Mouse (Mus musculus): Measurements from ENCODE around the gene Tubb4b. TPM values are rescaled to one million over a fixed set of nuclear protein-coding genes. Genes with fewer than 3 reads are reported as not detected.

Tubb4b gene
- polyA plus RNA-seq, 1 experiment = 2,638 TPM

GRCm38 (mm10) chr2:25213266-25213865 lies 11.1 kb downstream of the Tubb4b start:
- Histone ChIP-seq H3K4me1 (ENCODE audit: control insufficient read depth, insufficient read depth, low read length) (peaks cover 2% of the 10 kb centered on the region), H3K36me3 (ENCODE audit: control insufficient read depth, insufficient read depth, low read length) (no peaks in the 10 kb centered on the region), H3K27ac (ENCODE audit: control insufficient read depth, insufficient read depth, low read depth, low read length) (peak overlapping the region; percentile 15), H3K27me3 (ENCODE audit: control insufficient read depth, insufficient read depth, low read length) (no peaks in the 10 kb centered on the region), H3K4me3 (ENCODE audit: control insufficient read depth, low read depth, low read length) (peak overlapping the region; percentile 98)
- TF ChIP-seq POLR2A (IDR thresholded peaks at IDR 0.05; ENCODE audit: control insufficient read depth, low read depth, low read length) (no peak), CTCF (IDR thresholded peaks at IDR 0.05; ENCODE audit: control insufficient read depth, insufficient read depth, insufficient replicate concordance, low read depth, low read length) (no peak)

DNA sequence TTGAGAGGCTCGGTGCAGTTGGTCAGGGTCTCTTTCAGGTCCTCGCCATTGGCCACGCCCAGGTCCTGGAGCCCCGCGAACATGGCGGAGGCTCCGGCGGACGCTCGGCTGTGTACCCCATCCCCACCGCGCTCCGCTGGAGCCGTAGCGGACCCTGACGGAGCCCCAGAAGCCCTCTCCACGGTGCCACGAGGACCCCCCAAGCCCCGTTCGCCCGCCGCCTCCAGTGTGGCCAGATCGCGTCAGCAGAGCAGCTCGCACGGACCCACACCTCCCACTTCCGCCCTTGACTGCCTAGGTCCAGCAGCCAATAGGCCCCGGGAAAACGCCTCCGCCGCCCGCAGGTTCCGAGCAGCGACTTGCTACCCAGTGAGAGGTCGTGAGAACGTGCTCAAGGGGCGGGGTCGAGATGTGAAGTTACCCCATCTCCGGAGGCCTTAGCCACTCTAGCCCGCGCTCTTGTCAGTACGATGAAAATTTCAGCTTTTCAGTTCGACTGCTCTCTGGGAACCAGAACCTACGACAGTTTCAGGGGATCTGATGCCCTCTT lies 13.3 kb downstream of the Tubb4b start, which contains the start of gene Nelfb:
TSS of gene Nelfb (minus strand) at position 369 of the 550 bp plus-strand sequence.
- Histone ChIP-seq H3K27me3 (ENCODE audit: control insufficient read depth, insufficient read depth, low read length) (no peaks in the 10 kb centered on the region), H3K4me1 (ENCODE audit: control insufficient read depth, insufficient read depth, low read length) (peaks cover 2% of the 10 kb centered on the region), H3K27ac (ENCODE audit: control insufficient read depth, insufficient read depth, low read depth, low read length) (peak within 1 kb of the TSS; percentile 91), H3K4me3 (ENCODE audit: control insufficient read depth, low read depth, low read length) (peak within 1 kb of the TSS; percentile 98), H3K36me3 (ENCODE audit: control insufficient read depth, insufficient read depth, low read length) (no peaks in the 10 kb centered on the region)
- no peak for TF ChIP-seq CTCF (IDR thresholded peaks at IDR 0.05; ENCODE audit: control insufficient read depth, insufficient read depth, insufficient replicate concordance, low read depth, low read length)
- peak; percentile 81 for TF ChIP-seq POLR2A (IDR thresholded peaks at IDR 0.05; ENCODE audit: control insufficient read depth, low read depth, low read length)

DNA sequence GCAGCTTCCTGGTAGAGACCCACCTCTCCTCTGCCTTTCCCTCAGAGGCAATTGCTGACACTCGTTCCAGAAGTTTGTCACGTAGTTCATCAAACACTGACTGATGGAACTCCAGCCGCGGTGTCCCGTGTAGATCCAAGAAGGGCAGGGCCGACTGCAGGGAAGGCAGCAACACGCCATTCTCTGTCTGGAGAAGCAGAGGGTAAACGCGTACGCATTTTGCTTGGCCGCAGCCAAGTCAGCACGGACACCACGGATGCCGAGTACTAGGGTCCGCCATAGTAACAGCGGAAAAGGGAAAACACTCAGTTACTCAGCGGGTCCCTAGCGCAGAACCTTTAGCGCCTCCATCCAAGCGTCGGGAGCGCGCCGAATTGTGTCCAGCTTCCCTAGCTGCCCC lies 13.8 kb downstream of the Tubb4b start:
- H3K27me3 ChIP-seq (ENCODE audit: control insufficient read depth, insufficient read depth, low read length) = no peaks in the 10 kb centered on the region
- peak overlapping the region; percentile 98 for H3K4me3 ChIP-seq (ENCODE audit: control insufficient read depth, low read depth, low read length)
- H3K4me1 ChIP-seq (ENCODE audit: control insufficient read depth, insufficient read depth, low read length) = peaks cover 2% of the 10 kb centered on the region
- no peaks in the 10 kb centered on the region for H3K36me3 ChIP-seq (ENCODE audit: control insufficient read depth, insufficient read depth, low read length)
- TF ChIP-seq CTCF (IDR thresholded peaks at IDR 0.05; ENCODE audit: control insufficient read depth, insufficient read depth, insufficient replicate concordance, low read depth, low read length) = no peak
- TF ChIP-seq POLR2A (IDR thresholded peaks at IDR 0.05; ENCODE audit: control insufficient read depth, low read depth, low read length) = no peak
- H3K27ac ChIP-seq (ENCODE audit: control insufficient read depth, insufficient read depth, low read depth, low read length) = peak overlapping the region; percentile 91

DNA sequence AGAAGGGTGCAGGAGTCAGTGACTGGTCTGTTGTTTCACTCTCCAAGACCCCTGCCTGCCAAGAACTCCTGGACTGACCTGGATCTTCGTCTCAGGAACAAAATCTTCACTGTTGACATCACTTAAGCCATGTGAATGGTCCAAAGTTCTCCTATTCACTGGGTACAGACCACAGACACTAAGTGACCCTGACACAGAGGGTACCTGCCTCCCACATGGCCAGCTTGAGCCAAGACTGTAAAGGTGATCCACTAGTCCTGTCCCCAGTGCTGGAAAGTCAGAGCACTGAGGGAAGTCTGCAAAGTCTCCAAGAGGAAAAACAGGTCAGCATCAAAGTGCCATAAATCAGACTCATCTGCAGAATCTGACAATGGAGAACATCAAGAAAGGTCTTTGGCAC lies 16.9 kb downstream of the Tubb4b start:
- Histone ChIP-seq H3K36me3 (ENCODE audit: control insufficient read depth, insufficient read depth, low read length) (no peaks in the 10 kb centered on the region; the same call in 1 of the 2 replicates), H3K27me3 (ENCODE audit: control insufficient read depth, insufficient read depth, low read length) (no peaks in the 10 kb centered on the region), H3K27ac (ENCODE audit: control insufficient read depth, insufficient read depth, low read depth, low read length) (no peak overlapping the region), H3K4me1 (ENCODE audit: control insufficient read depth, insufficient read depth, low read length) (peaks cover 2% of the 10 kb centered on the region; the same call in 1 of the 2 replicates), H3K4me3 (ENCODE audit: control insufficient read depth, low read depth, low read length) (no peak overlapping the region)
- no peak for TF ChIP-seq CTCF (IDR thresholded peaks at IDR 0.05; ENCODE audit: control insufficient read depth, insufficient read depth, insufficient replicate concordance, low read depth, low read length)
- no peak for TF ChIP-seq POLR2A (IDR thresholded peaks at IDR 0.05; ENCODE audit: control insufficient read depth, low read depth, low read length)

DNA sequence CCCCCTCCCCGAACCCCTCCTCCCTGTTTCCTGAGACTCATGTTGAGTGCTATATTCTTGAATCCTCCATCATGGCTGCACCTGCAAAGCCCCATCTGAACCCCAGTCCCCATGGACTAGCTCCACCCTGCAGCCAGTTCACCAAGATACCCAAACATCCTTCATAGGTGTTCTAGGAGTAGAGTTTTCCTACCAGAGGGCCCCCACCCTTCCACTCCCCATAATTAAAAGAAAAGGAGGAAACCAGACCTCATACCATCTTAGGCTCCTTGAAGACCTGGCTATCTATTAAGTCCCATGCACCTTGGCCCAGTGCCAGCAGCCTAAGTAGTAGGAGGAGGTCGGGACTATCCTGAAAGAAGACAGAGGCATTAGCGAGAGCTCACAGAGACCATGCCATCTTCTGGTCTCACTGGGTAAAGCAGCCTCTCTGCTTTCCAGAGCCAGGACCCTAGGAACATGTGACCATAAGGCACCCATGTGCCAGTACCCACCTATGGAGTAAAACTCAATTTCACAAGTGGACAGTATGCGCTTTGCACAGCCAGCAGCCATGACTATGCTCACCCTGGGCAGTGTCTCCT lies 20.8 kb downstream of the Tubb4b start:
- Histone ChIP-seq H3K36me3 (ENCODE audit: control insufficient read depth, insufficient read depth, low read length) (peaks cover 1% of the 10 kb centered on the region), H3K27me3 (ENCODE audit: control insufficient read depth, insufficient read depth, low read length) (no peaks in the 10 kb centered on the region), H3K4me1 (ENCODE audit: control insufficient read depth, insufficient read depth, low read length) (no peaks in the 10 kb centered on the region), H3K4me3 (ENCODE audit: control insufficient read depth, low read depth, low read length) (no peak overlapping the region), H3K27ac (ENCODE audit: control insufficient read depth, insufficient read depth, low read depth, low read length) (no peak overlapping the region)
- TF ChIP-seq POLR2A (IDR thresholded peaks at IDR 0.05; ENCODE audit: control insufficient read depth, low read depth, low read length) (no peak), CTCF (IDR thresholded peaks at IDR 0.05; ENCODE audit: control insufficient read depth, insufficient read depth, insufficient replicate concordance, low read depth, low read length) (no peak)

DNA sequence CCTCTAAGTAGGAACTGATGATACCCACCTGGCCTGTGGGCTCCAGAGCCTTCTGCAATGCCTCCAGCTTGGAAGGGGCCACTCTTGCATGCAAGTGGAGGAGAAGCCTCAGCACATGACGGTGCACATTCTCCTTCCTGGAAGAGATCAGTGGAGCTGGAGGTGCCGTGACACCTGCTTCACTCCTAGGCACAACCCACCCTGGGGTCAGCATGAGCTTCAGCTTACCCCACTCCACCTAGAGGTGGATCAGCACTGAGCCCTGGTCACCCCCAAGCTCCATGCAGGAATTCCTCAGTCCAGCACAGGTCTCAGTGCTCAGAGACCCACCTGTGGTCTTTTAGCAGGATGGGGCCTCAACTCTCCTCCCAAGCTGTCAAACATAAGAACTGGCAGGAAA lies 23.9 kb downstream of the Tubb4b start:
- Histone ChIP-seq H3K27ac (ENCODE audit: control insufficient read depth, insufficient read depth, low read depth, low read length) (no peak overlapping the region), H3K36me3 (ENCODE audit: control insufficient read depth, insufficient read depth, low read length) (peaks cover 1% of the 10 kb centered on the region), H3K27me3 (ENCODE audit: control insufficient read depth, insufficient read depth, low read length) (no peaks in the 10 kb centered on the region), H3K4me3 (ENCODE audit: control insufficient read depth, low read depth, low read length) (no peak overlapping the region), H3K4me1 (ENCODE audit: control insufficient read depth, insufficient read depth, low read length) (no peaks in the 10 kb centered on the region; the same call in 1 of the 2 replicates)
- no peak for TF ChIP-seq POLR2A (IDR thresholded peaks at IDR 0.05; ENCODE audit: control insufficient read depth, low read depth, low read length)
- no peak for TF ChIP-seq CTCF (IDR thresholded peaks at IDR 0.05; ENCODE audit: control insufficient read depth, insufficient read depth, insufficient replicate concordance, low read depth, low read length)

GRCm38 (mm10) chr2:25197946-25198345 lies 26.6 kb downstream of the Tubb4b start:
- Histone ChIP-seq H3K4me3 (ENCODE audit: control insufficient read depth, low read depth, low read length) (no peak overlapping the region), H3K36me3 (ENCODE audit: control insufficient read depth, insufficient read depth, low read length) (peaks cover 1% of the 10 kb centered on the region), H3K27me3 (ENCODE audit: control insufficient read depth, insufficient read depth, low read length) (no peaks in the 10 kb centered on the region), H3K4me1 (ENCODE audit: control insufficient read depth, insufficient read depth, low read length) (peaks cover 4% of the 10 kb centered on the region; the same call in 1 of the 2 replicates), H3K27ac (ENCODE audit: control insufficient read depth, insufficient read depth, low read depth, low read length) (no peak overlapping the region)
- no peak for TF ChIP-seq CTCF (IDR thresholded peaks at IDR 0.05; ENCODE audit: control insufficient read depth, insufficient read depth, insufficient replicate concordance, low read depth, low read length)
- TF ChIP-seq POLR2A (IDR thresholded peaks at IDR 0.05; ENCODE audit: control insufficient read depth, low read depth, low read length) = no peak

Data from testis, adult 2 months (tissue).